Mouse (Mus musculus) lung, embryonic 16.5 days (tissue): ENCODE measurements at regions not wholly inside any gene's neighbourhood (a gene's known extent, or its start where the extent isn't known, plus 50 kb on each side); places are given as distances from the start of the nearest gene placed in this dataset.

Experiments
- ATAC-seq: fragments of 200-750 bp; cut with Nextera tagmentation; 2 replicates; pipeline ENCODE4 v1.8.0; 2017; ENCODE audit warnings: low read depth, mild to moderate bottlenecking, moderate library complexity
- H3K27ac ChIP-seq: fragments of 300-500 bp; sonication (generic); 2 replicates; pipeline ENCODE4 v1.5.1; 2014; ENCODE audit warnings: mild to moderate bottlenecking, control low read depth, low read length
- H3K27me3 ChIP-seq: fragments of 300-500 bp; sonication (generic); 2 replicates; pipeline ENCODE4 v1.6.1; 2014; ENCODE audit warnings: low read depth, low read length, mixed read lengths; ENCODE audit not compliant: control insufficient read depth, insufficient read depth
- H3K36me3 ChIP-seq: fragments of 300-500 bp; sonication (generic); 2 replicates; pipeline ENCODE4 v1.6.1; 2014; ENCODE audit warnings: low read length; ENCODE audit not compliant: control insufficient read depth, insufficient read depth
- H3K4me1 ChIP-seq: fragments of 300-500 bp; sonication (generic); replicated peaks from 2 replicates; pipeline ENCODE4 v1.6.1; 2014; ENCODE audit warnings: low read length, mixed read lengths; ENCODE audit not compliant: control insufficient read depth, insufficient read depth
- H3K4me2 ChIP-seq: fragments of 300-500 bp; sonication (generic); 2 replicates; pipeline ENCODE4 v1.6.1; 2014; ENCODE audit warnings: low read depth, low read length, control low read depth
- H3K4me3 ChIP-seq: fragments of 300-500 bp; sonication (generic); 2 replicates; pipeline ENCODE4 v1.5.1; 2014; ENCODE audit warnings: mild to moderate bottlenecking, low read length, control low read depth
- H3K9ac ChIP-seq: fragments of 300-500 bp; sonication (generic); 2 replicates; pipeline ENCODE4 v1.6.1; 2014; ENCODE audit warnings: low read length, control low read depth
- H3K9me3 ChIP-seq: fragments of 300-500 bp; sonication (generic); 2 replicates; pipeline ENCODE4 v1.6.1; 2016; ENCODE audit warnings: low read length; ENCODE audit not compliant: control insufficient read depth
- WGBS: fragments of 180-500 bp; shearing (Covaris S2); extraction: QIAGEN DNeasy Blood & Tissue Kit; methylation state at CpG from one replicate; pipeline ENCODE4 v1.1.7; 2014; 5-methylcytosine and 5-hydroxymethylcytosine counted together

GRCm38 (mm10) chr2:173442056-173442455 lies 80.3 kb upstream of the 1700021F07Rik start:
- Histone ChIP-seq H3K9ac (no peak overlapping the region), H3K9me3 (no peaks in the 10 kb centered on the region), H3K36me3 (no peaks in the 10 kb centered on the region), H3K4me3 (no peak overlapping the region), H3K27me3 (no peaks in the 10 kb centered on the region), H3K4me1 (no peaks in the 10 kb centered on the region; the same call in 1 of the 2 replicates), H3K27ac (no peak overlapping the region), H3K4me2 (no peak overlapping the region)
- ATAC-seq = no peak
- 75% methylated on average over 11 of the region's 11 CpGs for WGBS

- no peak overlapping the region for H3K4me2 ChIP-seq
- 58% methylated on average over 10 of the region's 10 CpGs for WGBS
- no peak for ATAC-seq
Measured at GRCm38 (mm10) chr2:173443262-173443661, 79.1 kb upstream of the 1700021F07Rik start.

GRCm38 (mm10) chr2:173444386-173444785 lies 78.0 kb upstream of the 1700021F07Rik start:
- ATAC-seq = no peak
- 80% methylated on average over 9 of the region's 9 CpGs for WGBS
- Histone ChIP-seq H3K36me3 (no peaks in the 10 kb centered on the region), H3K27ac (no peak overlapping the region), H3K4me1 (peaks cover 5% of the 10 kb centered on the region; the same call in 1 of the 2 replicates), H3K9me3 (peaks cover 3% of the 10 kb centered on the region; the same call in 1 of the 2 replicates), H3K27me3 (no peaks in the 10 kb centered on the region), H3K4me2 (no peak overlapping the region), H3K9ac (no peak overlapping the region), H3K4me3 (no peak overlapping the region)

More at GRCm38 (mm10) chr2:173443262-173443661, 79.1 kb upstream of the 1700021F07Rik start:
- Histone ChIP-seq H3K27ac (no peak overlapping the region), H3K4me3 (no peak overlapping the region), H3K36me3 (no peaks in the 10 kb centered on the region), H3K9ac (no peak overlapping the region), H3K27me3 (no peaks in the 10 kb centered on the region), H3K4me1 (no peaks in the 10 kb centered on the region; the same call in 1 of the 2 replicates), H3K9me3 (peaks cover 3% of the 10 kb centered on the region; the same call in 1 of the 2 replicates)

GRCm38 (mm10) chr2:173445039-173445438 lies 77.3 kb upstream of the 1700021F07Rik start:
- H3K4me3 ChIP-seq = no peak overlapping the region
- H3K9ac ChIP-seq = no peak overlapping the region
- H3K36me3 ChIP-seq = no peaks in the 10 kb centered on the region
- peaks cover 8% of the 10 kb centered on the region; the same call in 1 of the 2 replicates for H3K4me1 ChIP-seq
- no peaks in the 10 kb centered on the region for H3K27me3 ChIP-seq
- peaks cover 3% of the 10 kb centered on the region; the same call in 1 of the 2 replicates for H3K9me3 ChIP-seq
- ATAC-seq = no peak
- H3K27ac ChIP-seq = no peak overlapping the region
- 73% methylated on average over 3 of the region's 3 CpGs for WGBS
- H3K4me2 ChIP-seq = no peak overlapping the region

- whole genome bisulfite sequencing = 75% methylated on average over 11 of the region's 11 CpGs
Measured at GRCm38 (mm10) chr2:173448546-173449187, 73.7 kb upstream of the 1700021F07Rik start.

GRCm38 (mm10) chr2:173449198-173449597 lies 73.2 kb upstream of the 1700021F07Rik start:
- Histone ChIP-seq H3K27me3 (no peaks in the 10 kb centered on the region), H3K4me2 (no peak overlapping the region), H3K4me3 (no peak overlapping the region), H3K27ac (peak overlapping the region; percentile 66), H3K4me1 (peaks cover 12% of the 10 kb centered on the region; the same call in 1 of the 2 replicates), H3K9me3 (peaks cover 3% of the 10 kb centered on the region; the same call in 1 of the 2 replicates), H3K9ac (no peak overlapping the region), H3K36me3 (no peaks in the 10 kb centered on the region)
- ATAC-seq = peak; percentile 77
- WGBS = 40% methylated on average over 5 of the region's 5 CpGs

More at GRCm38 (mm10) chr2:173448546-173449187, 73.7 kb upstream of the 1700021F07Rik start:
- H3K9me3 ChIP-seq = peaks cover 3% of the 10 kb centered on the region; the same call in 1 of the 2 replicates
- H3K4me2 ChIP-seq = no peak overlapping the region
- peak overlapping the region; percentile 66 for H3K27ac ChIP-seq
- no peak overlapping the region for H3K4me3 ChIP-seq
- H3K27me3 ChIP-seq = no peaks in the 10 kb centered on the region
- H3K36me3 ChIP-seq = no peaks in the 10 kb centered on the region
- peak; percentile 6; the same call in 1 of the 2 replicates for ATAC-seq
- H3K9ac ChIP-seq = no peak overlapping the region
- peaks cover 12% of the 10 kb centered on the region; the same call in 1 of the 2 replicates for H3K4me1 ChIP-seq

GRCm38 (mm10) chr2:173451993-173452481 lies 70.3 kb upstream of the 1700021F07Rik start:
- Histone ChIP-seq H3K4me1 (peaks cover 12% of the 10 kb centered on the region; the same call in 1 of the 2 replicates), H3K27me3 (no peaks in the 10 kb centered on the region), H3K9ac (no peak overlapping the region), H3K36me3 (no peaks in the 10 kb centered on the region), H3K27ac (0 out of 2 replicates have a peak overlapping the region, but pooled peaks have one; percentile 25), H3K9me3 (peaks cover 5% of the 10 kb centered on the region), H3K4me3 (no peak overlapping the region), H3K4me2 (peak overlapping the region; percentile 21; the same call in 1 of the 2 replicates)
- WGBS = 39% methylated on average over 15 of the region's 15 CpGs
- peak; percentile 40 for ATAC-seq

GRCm38 (mm10) chr2:173452800-173453199 lies 69.6 kb upstream of the 1700021F07Rik start:
- Histone ChIP-seq H3K4me1 (peaks cover 12% of the 10 kb centered on the region; the same call in 1 of the 2 replicates), H3K27me3 (no peaks in the 10 kb centered on the region), H3K36me3 (no peaks in the 10 kb centered on the region), H3K4me3 (no peak overlapping the region), H3K9me3 (peaks cover 3% of the 10 kb centered on the region), H3K27ac (no peak overlapping the region), H3K4me2 (no peak overlapping the region), H3K9ac (no peak overlapping the region)
- ATAC-seq = no peak
- 73% methylated on average over 4 of the region's 4 CpGs for WGBS

- Histone ChIP-seq H3K27ac (no peak overlapping the region), H3K9ac (no peak overlapping the region), H3K4me3 (no peak overlapping the region), H3K9me3 (peaks cover 2% of the 10 kb centered on the region; the same call in 1 of the 2 replicates), H3K27me3 (no peaks in the 10 kb centered on the region), H3K36me3 (no peaks in the 10 kb centered on the region), H3K4me2 (no peak overlapping the region), H3K4me1 (peaks cover 9% of the 10 kb centered on the region; the same call in 1 of the 2 replicates)
- ATAC-seq = no peak
- WGBS = 66% methylated on average over 14 of the region's 14 CpGs
Measured at GRCm38 (mm10) chr2:173453569-173454405, 68.6 kb upstream of the 1700021F07Rik start.
